Mouse (Mus musculus) brain, embryonic 14.5 days (tissue): ENCODE measurements around the gene Olfr1360. TPM values are rescaled to one million over a fixed set of nuclear protein-coding genes. Genes with fewer than 3 reads are reported as not detected.
"Not testable (repeated sequence)": the region's sequence is repeated elsewhere in the genome, so short reads cannot be mapped to it uniquely, and the experiment has no call there.

Experiments
- DNase-seq: peaks from one replicate; pipeline ENCODE4 v3.0.0-alpha.2; 2011; ENCODE audit warnings: low read depth
- CTCF ChIP-seq: fragments of 200-500 bp; IDR thresholded peaks from 2 replicates; pipeline ENCODE4 v1.5.1; 2012; ENCODE audit warnings: inconsistent platforms, mild to moderate bottlenecking, moderate library complexity, borderline replicate concordance; ENCODE audit not compliant: insufficient read depth, insufficient read length; ENCODE audit errors: extremely low read depth
- POLR2A ChIP-seq: fragments of 200-500 bp; IDR thresholded peaks from 2 replicates; pipeline ENCODE4 v1.6.1; 2012; ENCODE audit warnings: mild to moderate bottlenecking, inconsistent platforms, borderline replicate concordance; ENCODE audit not compliant: poor library complexity, insufficient read depth, insufficient read length, severe bottlenecking; ENCODE audit errors: extremely low read depth
- polyA plus RNA-seq: library from polyadenylated mRNA; depleted of rRNA; stranded (reverse); fragments of >200 nt; gene quantifications from 2 replicates; pipeline ENCODE4 v1.2.3, GENCODE M21; 2012; rRNA removed

Gene Olfr1360
- polyA plus RNA-seq: not detected in 2 replicates

- TF ChIP-seq CTCF (no peak), POLR2A (no peak)
- no peak for DNase-seq
Measured at GRCm38 (mm10) chr13:21677305-21677704, at the start of gene Olfr1360. Gene Olfr1360 (minus strand): TSS chr13:21677405.

DNA sequence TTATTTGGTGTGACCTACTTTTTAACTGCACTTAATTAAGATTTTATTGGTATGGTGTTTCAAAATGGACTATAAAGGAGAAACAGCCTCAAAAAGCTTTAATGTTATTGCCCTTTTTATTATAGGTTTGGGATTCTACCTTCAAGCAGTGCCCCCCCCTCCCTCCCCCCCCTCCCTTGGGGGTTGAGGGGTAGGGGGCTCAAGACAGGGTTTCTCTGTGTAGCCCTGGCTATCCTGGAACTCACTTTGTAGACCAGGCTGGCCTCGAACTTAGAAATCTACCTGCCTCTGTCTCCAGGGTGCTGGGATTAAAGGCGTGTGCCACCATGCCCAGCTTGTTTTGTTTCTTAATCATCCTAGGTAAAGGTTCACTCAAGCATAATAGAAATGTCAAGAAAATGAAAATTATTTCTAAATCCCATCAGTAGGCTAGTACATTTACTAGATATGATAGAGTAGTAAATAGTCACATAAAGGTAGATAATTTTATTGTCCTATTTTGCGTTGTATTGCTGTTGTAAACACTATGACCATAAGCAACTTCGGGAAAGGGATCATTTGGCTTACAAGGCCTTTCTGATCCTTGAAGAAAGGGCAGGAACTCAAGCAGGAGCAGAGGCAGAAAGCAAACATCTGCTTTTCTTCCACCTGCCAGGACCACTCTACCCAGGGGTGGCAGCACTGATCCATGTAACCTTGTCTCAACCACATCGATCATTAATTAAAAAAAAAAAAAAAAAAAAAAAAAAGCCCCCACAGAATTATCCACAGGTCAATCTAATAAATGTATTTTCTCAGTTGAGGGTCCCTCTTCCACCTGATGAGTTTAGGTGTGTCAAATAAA lies 46.0 kb upstream of the Olfr1360 start:
- TF ChIP-seq CTCF (no peak), POLR2A (no peak)
- peak; percentile 26 for DNase-seq

DNA sequence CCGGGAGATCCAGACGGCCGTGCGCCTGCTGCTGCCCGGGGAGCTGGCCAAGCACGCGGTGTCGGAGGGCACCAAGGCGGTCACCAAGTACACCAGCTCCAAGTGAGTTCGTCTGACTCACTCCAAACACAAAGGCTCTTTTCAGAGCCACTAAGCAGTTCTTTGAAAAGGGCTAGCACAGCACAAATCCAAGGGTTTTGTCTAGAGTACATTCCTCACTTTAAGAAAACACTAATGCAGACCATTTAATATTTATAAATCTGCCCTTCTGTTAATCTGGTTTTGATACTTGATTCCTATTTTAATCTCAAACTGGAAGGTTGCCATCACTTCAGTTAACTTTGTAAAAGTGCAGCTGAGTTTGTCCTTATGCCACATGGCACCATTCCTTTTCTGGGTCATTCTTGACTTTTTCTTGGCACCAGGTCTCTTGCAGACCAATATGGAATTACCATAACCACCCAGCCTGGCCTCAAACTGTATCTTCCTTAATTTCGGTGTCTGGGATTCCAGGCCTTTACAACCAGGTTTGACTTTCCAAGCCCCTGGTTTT lies 45.2 kb upstream of the Olfr1360 start:
- TF ChIP-seq CTCF (no peak), POLR2A (0 out of 2 replicates have a peak, but pooled peaks have one; percentile 5)
- DNase-seq: peak; percentile 70

DNA sequence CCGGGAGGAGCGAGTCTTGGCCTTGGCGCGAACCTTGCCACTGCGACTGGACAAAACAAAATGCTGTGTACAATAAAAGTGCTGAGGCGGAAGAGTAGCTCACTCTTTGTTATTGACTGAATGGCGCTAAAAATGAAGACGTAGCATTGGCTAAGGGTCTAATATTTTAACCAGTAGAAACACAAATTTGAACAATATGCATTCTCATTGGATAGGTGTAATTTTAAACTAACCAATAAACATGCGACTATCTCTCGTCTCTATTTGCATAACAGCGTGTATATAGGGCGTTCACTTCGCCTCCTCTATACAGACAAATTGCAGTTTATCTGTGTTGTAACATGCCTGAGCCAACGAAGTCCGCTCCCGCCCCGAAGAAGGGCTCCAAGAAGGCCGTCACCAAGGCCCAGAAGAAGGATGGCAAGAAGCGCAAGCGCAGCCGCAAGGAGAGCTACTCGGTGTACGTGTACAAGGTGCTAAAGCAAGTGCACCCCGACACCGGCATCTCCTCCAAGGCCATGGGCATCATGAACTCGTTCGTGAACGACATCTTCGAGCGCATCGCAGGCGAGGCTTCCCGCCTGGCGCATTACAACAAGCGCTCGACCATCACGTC lies 44.7 kb upstream of the Olfr1360 start, which contains the start of gene Hist1h2bm:
Gene Hist1h2bm, plus strand, starts transcription at position 288 of the 616 bp plus-strand sequence.
- DNase-seq: peak; percentile 98

GRCm38 (mm10) chr13:21721107-21721756 lies 44.0 kb upstream of the Olfr1360 start:
- DNase-seq: peak; percentile 53

More for the DNA sequence above, 44.7 kb upstream of the Olfr1360 start, which contains the start of gene Hist1h2bm:
- TF ChIP-seq POLR2A: peak; percentile 52; the same call in 1 of the 2 replicates

DNA sequence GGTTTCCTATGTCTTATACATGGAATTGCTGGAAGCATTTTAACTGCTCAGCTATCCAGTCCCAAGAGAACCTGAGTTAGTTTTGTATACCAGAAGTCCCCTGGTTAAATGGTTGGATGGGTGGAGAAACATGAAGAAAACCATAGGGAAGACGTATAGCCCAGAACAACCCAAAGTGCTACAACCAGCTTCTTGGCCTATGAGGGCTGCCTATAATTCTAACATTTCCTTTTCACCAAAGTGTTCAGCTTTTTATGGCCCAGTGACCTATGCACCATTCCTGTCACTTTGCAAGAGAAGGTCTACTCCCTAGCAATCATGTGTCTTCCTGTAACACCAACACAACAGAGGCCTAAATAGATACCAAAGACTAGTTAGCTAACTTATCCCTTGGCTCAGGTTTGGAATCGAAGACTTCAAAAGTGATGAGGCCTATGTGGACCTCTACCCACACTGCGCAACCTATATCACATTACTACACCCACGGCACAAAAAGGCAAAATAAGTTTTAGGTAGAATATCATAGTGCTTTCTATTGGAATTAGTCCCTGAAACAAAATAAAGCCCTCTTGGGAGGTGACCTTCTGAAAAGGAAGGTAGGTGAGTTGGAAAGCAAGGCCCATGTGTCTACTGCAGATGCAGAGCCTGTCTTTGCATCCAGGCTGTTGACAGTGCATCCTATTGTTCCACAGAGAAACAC lies 41.3 kb upstream of the Olfr1360 start:
- TF ChIP-seq CTCF: no peak
- TF ChIP-seq POLR2A: no peak
- DNase-seq: peak; percentile 30

GRCm38 (mm10) chr13:21717397-21718357 lies 40.5 kb upstream of the Olfr1360 start, which contains the start of gene Hist1h3h:
Gene Hist1h3h (plus strand): TSS chr13:21717659.
- peak; percentile 98 for DNase-seq
- peak; percentile 57; the same call in 1 of the 2 replicates for TF ChIP-seq POLR2A

GRCm38 (mm10) chr13:21716540-21717391 lies 39.6 kb upstream of the Olfr1360 start:
- not testable (repeated sequence) for DNase-seq
- peak; percentile 28; the same call in 1 of the 2 replicates for TF ChIP-seq POLR2A

- peak; percentile 62; the same call in 1 of the 2 replicates for TF ChIP-seq POLR2A
- DNase-seq: peak; percentile 99
Measured at GRCm38 (mm10) chr13:21715864-21716539, 38.8 kb upstream of the Olfr1360 start, which contains the start of the genes Hist1h2bl and Hist1h2ai. Gene Hist1h2bl (minus strand): TSS chr13:21716143. Gene Hist1h2ai (plus strand): TSS chr13:21716422.
